Mouse (Mus musculus) hindbrain, embryonic 10.5 days (tissue): Measurements from ENCODE around the gene Trp63. TPM values are rescaled to one million over a fixed set of nuclear protein-coding genes. Genes with fewer than 3 reads are reported as not detected.

Source experiments
- DNase-seq: peaks from one replicate; pipeline ENCODE4 v3.0.0-alpha.2; 2017; ENCODE audit warnings: low spot score
- H3K27ac ChIP-seq: fragments of 300-500 bp; sonication (generic); 2 replicates; pipeline ENCODE4 v1.5.1; 2016; ENCODE audit warnings: mild to moderate bottlenecking, moderate library complexity
- H3K27me3 ChIP-seq: fragments of 300-500 bp; sonication (generic); 2 replicates; pipeline ENCODE4 v1.6.1; 2016; ENCODE audit warnings: mild to moderate bottlenecking; ENCODE audit not compliant: poor library complexity, insufficient read depth, severe bottlenecking
- H3K36me3 ChIP-seq: fragments of 300-500 bp; sonication (generic); 2 replicates; pipeline ENCODE4 v1.6.1; 2016; ENCODE audit warnings: mild to moderate bottlenecking, moderate library complexity
- H3K4me1 ChIP-seq: fragments of 300-500 bp; sonication (generic); replicated peaks from 2 replicates; pipeline ENCODE4 v1.6.1; 2016; ENCODE audit warnings: mild to moderate bottlenecking
- H3K4me3 ChIP-seq: fragments of 300-500 bp; sonication (generic); 2 replicates; pipeline ENCODE4 v1.5.1; 2016; ENCODE audit warnings: mild to moderate bottlenecking, moderate library complexity
- H3K9me3 ChIP-seq: fragments of 300-500 bp; sonication (generic); 2 replicates; pipeline ENCODE4 v1.6.1; 2016; ENCODE audit warnings: mild to moderate bottlenecking, moderate library complexity
- WGBS: fragments of 180-500 bp; shearing (Covaris S2); methylation state at CpG from one replicate; pipeline ENCODE4 v1.1.7; 2016; 5-methylcytosine and 5-hydroxymethylcytosine counted together
- polyA plus RNA-seq: library from polyadenylated mRNA; unstranded; fragments of >200 nt; fragmentation: Nextera tagmentation; extraction: Ambion mirVana; gene quantifications from 2 replicates; pipeline ENCODE4 v1.2.1, GENCODE M21; 2016

Gene Trp63
- polyA plus RNA-seq, 1 experiment from 2014 or later = 7.2 TPM

- WGBS = 68% methylated on average over 2 of the region's 2 CpGs
- no peak for DNase-seq
- Histone ChIP-seq H3K4me3 (no peak overlapping the region), H3K36me3 (no peaks in the 10 kb centered on the region), H3K4me1 (no peaks in the 10 kb centered on the region), H3K9me3 (no peaks in the 10 kb centered on the region), H3K27me3 (no peaks in the 10 kb centered on the region), H3K27ac (no peak overlapping the region)
These were observed 164.9 kb downstream of the Trp63 start for GRCm38 (mm10) chr16:25848474-25848873.

- H3K36me3 ChIP-seq = no peaks in the 10 kb centered on the region
- H3K27me3 ChIP-seq = no peaks in the 10 kb centered on the region
- H3K4me3 ChIP-seq = no peak overlapping the region
- 82% methylated on average over 13 of the region's 13 CpGs for WGBS
- H3K27ac ChIP-seq = no peak overlapping the region
- H3K4me1 ChIP-seq = no peaks in the 10 kb centered on the region
- H3K9me3 ChIP-seq = no peaks in the 10 kb centered on the region
- DNase-seq = no peak
These were observed 166.3 kb downstream of the Trp63 start for GRCm38 (mm10) chr16:25849593-25850464.

GRCm38 (mm10) chr16:25860731-25861505, 177.4 kb downstream of the Trp63 start:
- Histone ChIP-seq H3K4me3 (no peak overlapping the region), H3K27ac (no peak overlapping the region), H3K27me3 (no peaks in the 10 kb centered on the region), H3K9me3 (no peaks in the 10 kb centered on the region), H3K36me3 (no peaks in the 10 kb centered on the region), H3K4me1 (peaks cover 5% of the 10 kb centered on the region; the same call in 1 of the 2 replicates)
- 91% methylated on average over 8 of the region's 8 CpGs for WGBS
- no peak for DNase-seq

- H3K9me3 ChIP-seq = no peaks in the 10 kb centered on the region
- 62% methylated on average over 7 of the region's 7 CpGs for WGBS
- H3K36me3 ChIP-seq = no peaks in the 10 kb centered on the region
- H3K4me3 ChIP-seq = no peak overlapping the region
- H3K27me3 ChIP-seq = no peaks in the 10 kb centered on the region
- DNase-seq = no peak
- H3K27ac ChIP-seq = no peak overlapping the region
- H3K4me1 ChIP-seq = peaks cover 6% of the 10 kb centered on the region; the same call in 1 of the 2 replicates
These were observed 181.7 kb downstream of the Trp63 start for GRCm38 (mm10) chr16:25865096-25865869.

DNA sequence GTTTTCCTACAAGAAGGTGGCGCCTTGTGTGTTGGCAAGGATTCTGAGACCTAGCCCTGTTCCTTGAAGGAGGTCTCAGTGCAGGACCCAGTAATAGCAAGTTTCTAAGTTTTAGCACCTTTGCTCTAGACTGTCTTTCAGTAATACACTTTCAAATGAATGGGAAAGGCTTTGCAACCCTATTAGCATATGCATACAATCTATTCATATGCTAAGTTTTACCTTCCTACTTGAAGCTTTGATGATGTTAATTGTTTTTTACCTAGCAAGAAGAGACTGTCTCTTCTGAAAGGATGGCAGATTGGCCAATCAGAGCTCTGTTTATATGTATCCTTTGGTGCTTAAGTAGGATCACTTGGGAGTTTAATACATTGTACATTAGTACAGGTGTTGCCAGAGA, 187.9 kb downstream of the Trp63 start:
- Histone ChIP-seq H3K27me3 (no peaks in the 10 kb centered on the region), H3K4me1 (no peaks in the 10 kb centered on the region), H3K27ac (no peak overlapping the region), H3K9me3 (no peaks in the 10 kb centered on the region), H3K4me3 (no peak overlapping the region), H3K36me3 (no peaks in the 10 kb centered on the region)
- WGBS = 76% methylated on average over 1 of the region's 1 CpGs
- DNase-seq = no peak

- no peak overlapping the region for H3K4me3 ChIP-seq
- no peaks in the 10 kb centered on the region for H3K9me3 ChIP-seq
- H3K4me1 ChIP-seq = no peaks in the 10 kb centered on the region
- H3K27ac ChIP-seq = no peak overlapping the region
- H3K36me3 ChIP-seq = no peaks in the 10 kb centered on the region
- DNase-seq = no peak
- WGBS = 93% methylated on average over 2 of the region's 2 CpGs
- no peaks in the 10 kb centered on the region for H3K27me3 ChIP-seq
These were observed 192.1 kb downstream of the Trp63 start for GRCm38 (mm10) chr16:25875681-25876080.

- Histone ChIP-seq H3K4me1 (no peaks in the 10 kb centered on the region), H3K4me3 (no peak overlapping the region), H3K27ac (no peak overlapping the region), H3K36me3 (no peaks in the 10 kb centered on the region), H3K27me3 (no peaks in the 10 kb centered on the region), H3K9me3 (no peaks in the 10 kb centered on the region)
- no peak for DNase-seq
- 88% methylated on average over 7 of the region's 7 CpGs for WGBS
These were observed 193.9 kb downstream of the Trp63 start for GRCm38 (mm10) chr16:25877416-25877965.

DNA sequence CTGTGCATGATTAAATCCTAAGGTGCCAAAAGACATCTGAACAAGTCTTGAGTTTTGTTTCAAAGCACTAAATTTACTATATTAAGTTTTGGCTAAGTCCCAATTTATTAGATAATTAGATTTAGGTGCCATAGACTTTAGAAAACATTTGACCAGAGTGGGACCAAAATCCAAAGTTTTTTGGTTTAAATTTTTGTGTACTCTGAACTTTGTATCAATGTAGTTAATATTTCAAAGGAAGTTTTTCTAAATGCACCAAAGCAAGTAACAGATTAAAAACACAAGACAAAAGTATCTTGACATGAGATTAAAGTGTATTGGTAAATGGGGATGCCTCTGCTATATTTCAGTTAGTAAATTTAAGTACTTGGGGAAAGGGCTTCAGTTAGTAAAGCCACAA, 194.6 kb downstream of the Trp63 start:
- Histone ChIP-seq H3K9me3 (no peaks in the 10 kb centered on the region), H3K4me1 (no peaks in the 10 kb centered on the region), H3K27ac (no peak overlapping the region), H3K4me3 (no peak overlapping the region), H3K27me3 (no peaks in the 10 kb centered on the region), H3K36me3 (no peaks in the 10 kb centered on the region)
- DNase-seq = no peak

DNA sequence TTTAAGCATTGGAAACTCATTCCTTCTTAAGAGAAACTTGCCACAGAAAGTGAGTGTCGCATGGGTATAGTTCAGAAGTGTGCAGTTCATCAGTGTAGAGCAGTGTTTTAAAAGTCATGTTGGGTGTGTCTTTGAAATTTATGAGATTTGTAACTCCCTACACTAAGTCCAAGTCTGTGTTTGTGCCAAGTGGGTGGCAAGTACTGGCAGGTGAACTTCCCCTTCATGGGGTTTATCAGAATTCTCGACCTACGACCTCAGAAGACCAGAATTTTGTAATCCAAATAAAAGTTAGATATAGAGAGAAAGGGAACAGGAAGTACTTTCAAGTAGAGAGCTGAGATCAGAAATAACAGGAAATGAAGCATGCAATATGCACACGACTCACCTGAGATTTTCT, 215.5 kb downstream of the Trp63 start:
- WGBS = 94% methylated on average over 4 of the region's 4 CpGs
- Histone ChIP-seq H3K4me1 (peaks cover 12% of the 10 kb centered on the region), H3K27ac (no peak overlapping the region), H3K4me3 (no peak overlapping the region), H3K27me3 (no peaks in the 10 kb centered on the region), H3K9me3 (no peaks in the 10 kb centered on the region), H3K36me3 (no peaks in the 10 kb centered on the region)
- DNase-seq = no peak

DNA sequence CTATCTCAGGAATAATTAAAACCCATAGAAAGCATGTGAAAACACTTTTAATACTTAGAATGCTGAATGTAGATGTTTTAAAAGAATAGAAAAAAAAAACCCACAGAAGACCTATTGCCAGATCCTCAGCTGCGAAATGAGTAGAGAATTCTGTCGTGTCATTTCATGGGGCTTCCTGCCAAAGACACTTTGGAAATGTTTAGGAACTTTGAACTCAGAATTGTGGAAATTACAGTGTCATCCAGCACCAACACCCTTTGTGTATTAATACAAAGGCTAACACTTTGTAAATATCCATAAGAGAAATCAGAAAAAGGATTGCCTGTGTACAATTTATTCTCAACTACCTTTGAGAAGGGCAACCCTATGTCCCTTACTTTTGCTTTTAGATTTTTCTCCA, 216.1 kb downstream of the Trp63 start:
- Histone ChIP-seq H3K27ac (no peak overlapping the region; the same call in 1 of the 2 replicates), H3K27me3 (no peaks in the 10 kb centered on the region), H3K4me3 (no peak overlapping the region), H3K9me3 (no peaks in the 10 kb centered on the region), H3K36me3 (no peaks in the 10 kb centered on the region), H3K4me1 (peaks cover 12% of the 10 kb centered on the region)
- DNase-seq = no peak
- 90% methylated on average over 2 of the region's 2 CpGs for WGBS

DNA sequence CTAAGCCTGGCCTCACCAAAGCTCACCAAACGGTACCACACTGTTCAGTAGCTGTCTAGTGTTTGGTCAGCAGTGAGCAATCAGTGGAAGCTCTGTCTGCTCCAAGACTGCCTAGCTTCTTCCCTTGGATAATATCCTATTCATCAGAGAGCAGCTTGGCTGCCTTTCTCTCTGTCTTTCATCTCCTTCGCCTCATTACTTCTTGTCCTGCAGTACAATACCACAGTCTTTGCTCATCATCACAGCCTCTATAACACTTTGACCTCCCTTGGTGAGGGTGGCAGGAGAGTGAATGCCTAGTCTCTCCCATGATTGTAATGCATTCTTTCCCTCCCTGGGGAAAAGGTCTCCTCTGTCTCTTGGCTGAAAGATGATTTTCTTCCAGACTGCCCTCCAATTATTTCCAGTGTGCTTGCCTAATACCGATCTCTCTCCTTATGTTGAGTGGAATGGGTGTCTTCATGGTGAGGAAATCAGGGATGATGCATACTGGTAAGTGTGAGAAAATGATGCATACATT, 216.9 kb downstream of the Trp63 start:
- Histone ChIP-seq H3K36me3 (no peaks in the 10 kb centered on the region), H3K27me3 (no peaks in the 10 kb centered on the region), H3K27ac (peak overlapping the region; percentile 29; the same call in 1 of the 2 replicates), H3K9me3 (no peaks in the 10 kb centered on the region), H3K4me3 (no peak overlapping the region), H3K4me1 (peaks cover 12% of the 10 kb centered on the region)
- 31% methylated on average over 3 of the region's 3 CpGs for WGBS
- DNase-seq = peak; percentile 22

- WGBS = 78% methylated on average over 1 of the region's 1 CpGs
- DNase-seq = no peak
These were observed 228.6 kb downstream of the Trp63 start for GRCm38 (mm10) chr16:25912185-25912584.

More at GRCm38 (mm10) chr16:25912185-25912584, 228.6 kb downstream of the Trp63 start:
- Histone ChIP-seq H3K27ac (no peak overlapping the region), H3K4me3 (no peak overlapping the region), H3K9me3 (no peaks in the 10 kb centered on the region), H3K4me1 (no peaks in the 10 kb centered on the region), H3K27me3 (no peaks in the 10 kb centered on the region), H3K36me3 (no peaks in the 10 kb centered on the region)
